Mouse (Mus musculus): Measurements from ENCODE around the gene Arl6ip5. TPM values are rescaled to one million over a fixed set of nuclear protein-coding genes. Genes with fewer than 3 reads are reported as not detected.

Arl6ip5 gene
- total RNA-seq, 2 experiments from 2014 or later, result 97.3 to 105 TPM

- no peak for DNase-seq (ENCODE audit: low spot score in 2 of 2)
Observed at GRCm38 (mm10) chr6:97269596-97269995, 59.1 kb downstream of the Arl6ip5 start.

- no peak for DNase-seq (ENCODE audit: low spot score in 2 of 2)
Observed at GRCm38 (mm10) chr6:97272349-97272748, 61.9 kb downstream of the Arl6ip5 start.

- DNase-seq (ENCODE audit: low spot score in 2 of 2), result no peak
Observed at GRCm38 (mm10) chr6:97273058-97273710, 62.7 kb downstream of the Arl6ip5 start.

GRCm38 (mm10) chr6:97273777-97274176 lies 63.3 kb downstream of the Arl6ip5 start:
- DNase-seq (ENCODE audit: low spot score in 2 of 2), result no peak

- DNase-seq (ENCODE audit: low spot score in 2 of 2), result no peak
Observed at GRCm38 (mm10) chr6:97275760-97276159, 65.3 kb downstream of the Arl6ip5 start.

- DNase-seq (ENCODE audit: low spot score in 2 of 2), result no peak
Observed at GRCm38 (mm10) chr6:97276366-97276765, 65.9 kb downstream of the Arl6ip5 start.

- DNase-seq (ENCODE audit: low spot score in 2 of 2), result no peak
Observed at GRCm38 (mm10) chr6:97276890-97277497, 66.5 kb downstream of the Arl6ip5 start.

GRCm38 (mm10) chr6:97278014-97278787 lies 67.7 kb downstream of the Arl6ip5 start:
- DNase-seq (ENCODE audit: low spot score in 2 of 2), result peak; percentile 31 to 40

- DNase-seq (ENCODE audit: low spot score in 2 of 2), result no peak
Observed at GRCm38 (mm10) chr6:97278878-97279277, 68.4 kb downstream of the Arl6ip5 start.

Other genes with a start within 250 kb of the Arl6ip5 start
- gene Fam19a4, start 150.3 kb upstream of the Arl6ip5 start, total RNA-seq (2021), result under 1 TPM; 0.08 to 0.40 TPM
- 10 to 100 TPM; 52.4 to 55.7 TPM for gene Eogt, start 61.5 kb upstream of the Arl6ip5 start, total RNA-seq (2021)
- gene Tmf1, start 31.6 kb upstream of the Arl6ip5 start, total RNA-seq (2021), result 10 to 100 TPM; 46.8 to 50.3 TPM
- 10 to 100 TPM; 57.1 to 59.1 TPM for gene Uba3, start 5.0 kb upstream of the Arl6ip5 start, total RNA-seq (2021)
- 1 to 10 TPM; 1.3 to 5.1 TPM for gene Lmod3, start 42.1 kb downstream of the Arl6ip5 start, total RNA-seq (2021)